Mouse (Mus musculus) G1E (cell line): ENCODE data around the gene Cdipt. TPM values are rescaled to one million over a fixed set of nuclear protein-coding genes. Genes with fewer than 3 reads are reported as not detected.

ENCODE experiments used
- ATAC-seq: 2 replicates; pipeline ENCODE4 v1.8.0; 2016; ENCODE audit warnings: mild to moderate bottlenecking; ENCODE audit not compliant: insufficient number of reproducible peaks, poor library complexity, low FRiP score, severe bottlenecking; ENCODE audit errors: extremely low read depth
- DNase-seq: peaks from one replicate; pipeline ENCODE4 v3.0.0; 2012; ENCODE audit warnings: low spot score
- H3K27me3 ChIP-seq: 2 replicates; pipeline ENCODE4 v1.6.1; 2012; ENCODE audit warnings: mild to moderate bottlenecking, low read length, inconsistent platforms; ENCODE audit not compliant: insufficient read depth
- H3K36me3 ChIP-seq: replicated peaks from 2 replicates; pipeline ENCODE3; 2012; ENCODE audit warnings: mild to moderate bottlenecking, inconsistent platforms
- H3K4me1 ChIP-seq: 2 replicates; pipeline ENCODE4 v1.6.1; 2012; ENCODE audit warnings: low read depth, low read length, inconsistent platforms, mixed read lengths; ENCODE audit not compliant: insufficient read depth
- H3K4me3 ChIP-seq: 2 replicates; pipeline ENCODE4 v1.5.1; 2012; ENCODE audit warnings: low read depth, mild to moderate bottlenecking, inconsistent platforms, low read length, moderate library complexity, mixed read lengths
- H3K9me3 ChIP-seq: replicated peaks from 2 replicates; pipeline ENCODE4 v1.6.1; 2012; ENCODE audit warnings: inconsistent platforms
- CTCF ChIP-seq: IDR thresholded peaks from 2 replicates; pipeline ENCODE4 v1.5.1; 2012; ENCODE audit warnings: low read depth, low read length, inconsistent platforms, mixed read lengths
- GATA1 ChIP-seq: IDR thresholded peaks from 2 replicates; pipeline ENCODE4 v1.6.1; 2012; ENCODE audit warnings: borderline replicate concordance, low read length, inconsistent platforms, mixed read lengths
- GATA2 ChIP-seq: IDR thresholded peaks from 2 replicates; pipeline ENCODE4 v1.6.1; 2012; ENCODE audit warnings: low read depth, low read length, inconsistent platforms, borderline replicate concordance
- POLR2AphosphoS5 ChIP-seq: IDR thresholded peaks from 2 replicates; pipeline ENCODE4 v1.6.1; 2012; ENCODE audit warnings: low read depth, low read length, inconsistent platforms; ENCODE audit not compliant: insufficient replicate concordance
- TAL1 ChIP-seq: conservative IDR thresholded peaks from 2 replicates; pipeline ENCODE4 v1.6.1; 2012; ENCODE audit warnings: low read depth, low read length, inconsistent platforms, mixed read lengths
- polyA plus RNA-seq: library from polyadenylated mRNA; stranded (reverse); fragments of >175 nt; gene quantifications from 2 replicates; pipeline ENCODE4 v1.2.3, GENCODE M21; 2012
- total RNA-seq, 2 experiments: library from RNA; stranded (forward) in 1 of 2; stranded (reverse) in 1 of 2; fragments of 200-1000 nt in 1 of 2; fragments of >200 nt in 1 of 2; fragmentation: Nextera tagmentation in 1 of 2; gene quantifications; 2 replicates each; pipeline ENCODE4 v1.2.3; 2014 to 2017

The Cdipt gene
- total and polyA plus RNA-seq, 3 experiments = 37.5 to 91.2 (median 63.8) TPM

DNA sequence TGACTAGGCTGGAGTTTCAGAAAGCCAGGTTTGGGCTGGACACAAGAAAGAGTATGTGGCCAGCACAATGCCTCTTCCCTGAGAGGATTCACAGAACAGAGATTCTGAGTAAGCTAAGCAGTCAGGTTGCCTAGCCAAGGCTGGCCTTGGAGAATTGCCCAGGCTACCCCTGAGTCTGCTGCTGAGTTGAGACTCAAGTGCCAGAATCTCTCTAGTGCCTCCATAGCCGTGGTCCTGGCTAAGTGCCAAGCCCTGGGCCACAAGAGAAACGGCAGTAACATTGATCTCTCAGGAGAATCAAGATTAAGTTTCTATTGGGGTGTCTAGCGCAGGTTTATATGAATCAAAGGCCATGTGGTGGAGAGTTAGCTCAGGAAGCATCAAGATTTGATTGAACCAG, 10.1 kb upstream of the Cdipt start:
- no peaks in the 10 kb centered on the region for H3K36me3 ChIP-seq
- TF ChIP-seq TAL1 = no peak
- no peak for TF ChIP-seq GATA2
- no peak for TF ChIP-seq POLR2AphosphoS5
- no peak for TF ChIP-seq GATA1
- no peak for TF ChIP-seq CTCF
- DNase-seq (no peak), ATAC-seq (no peak)
- peaks cover 15% of the 10 kb centered on the region; the same call in 1 of the 2 replicates for H3K27me3 ChIP-seq
- H3K4me1 ChIP-seq = no peaks in the 10 kb centered on the region
- H3K4me3 ChIP-seq = no peak overlapping the region
- no peaks in the 10 kb centered on the region for H3K9me3 ChIP-seq

DNA sequence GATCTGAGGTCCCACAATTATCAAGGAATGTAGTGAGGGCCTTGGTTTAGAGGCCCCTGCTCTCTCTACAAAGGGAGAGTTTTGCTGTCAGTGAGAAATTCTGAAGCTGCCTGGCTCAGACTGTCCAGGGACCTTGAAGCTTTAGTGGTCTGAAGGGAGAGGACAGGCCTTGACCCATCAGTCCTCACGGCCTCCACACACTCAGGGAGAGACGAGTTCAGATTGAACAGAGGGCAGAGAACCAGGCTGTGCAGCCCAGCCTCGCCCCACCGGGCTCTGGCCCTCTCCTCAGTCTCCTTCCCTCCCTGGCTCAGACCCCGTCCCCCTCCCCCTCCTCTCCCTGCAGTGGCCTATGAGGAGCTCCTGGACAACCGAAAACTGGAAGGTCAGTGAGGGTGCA, 8.4 kb upstream of the Cdipt start:
- H3K4me1 ChIP-seq = no peaks in the 10 kb centered on the region
- H3K36me3 ChIP-seq = no peaks in the 10 kb centered on the region
- ATAC-seq = no peak
- peaks cover 17% of the 10 kb centered on the region; the same call in 1 of the 2 replicates for H3K27me3 ChIP-seq
- DNase-seq = no peak
- H3K4me3 ChIP-seq = no peak overlapping the region
- no peaks in the 10 kb centered on the region for H3K9me3 ChIP-seq
- TF ChIP-seq TAL1 = no peak

GRCm38 (mm10) chr7:126975493-126975892, 221 bp upstream of the Cdipt start:
- no peak for ATAC-seq
- Histone ChIP-seq H3K4me1 (peaks cover 41% of the 10 kb centered on the region), H3K27me3 (peaks cover 8% of the 10 kb centered on the region), H3K4me3 (peak overlapping the region; percentile 92), H3K36me3 (peaks cover 31% of the 10 kb centered on the region), H3K9me3 (no peaks in the 10 kb centered on the region)
- DNase-seq = no peak
- TF ChIP-seq CTCF (no peak), POLR2AphosphoS5 (no peak), GATA1 (no peak), TAL1 (no peak), GATA2 (no peak)

DNA sequence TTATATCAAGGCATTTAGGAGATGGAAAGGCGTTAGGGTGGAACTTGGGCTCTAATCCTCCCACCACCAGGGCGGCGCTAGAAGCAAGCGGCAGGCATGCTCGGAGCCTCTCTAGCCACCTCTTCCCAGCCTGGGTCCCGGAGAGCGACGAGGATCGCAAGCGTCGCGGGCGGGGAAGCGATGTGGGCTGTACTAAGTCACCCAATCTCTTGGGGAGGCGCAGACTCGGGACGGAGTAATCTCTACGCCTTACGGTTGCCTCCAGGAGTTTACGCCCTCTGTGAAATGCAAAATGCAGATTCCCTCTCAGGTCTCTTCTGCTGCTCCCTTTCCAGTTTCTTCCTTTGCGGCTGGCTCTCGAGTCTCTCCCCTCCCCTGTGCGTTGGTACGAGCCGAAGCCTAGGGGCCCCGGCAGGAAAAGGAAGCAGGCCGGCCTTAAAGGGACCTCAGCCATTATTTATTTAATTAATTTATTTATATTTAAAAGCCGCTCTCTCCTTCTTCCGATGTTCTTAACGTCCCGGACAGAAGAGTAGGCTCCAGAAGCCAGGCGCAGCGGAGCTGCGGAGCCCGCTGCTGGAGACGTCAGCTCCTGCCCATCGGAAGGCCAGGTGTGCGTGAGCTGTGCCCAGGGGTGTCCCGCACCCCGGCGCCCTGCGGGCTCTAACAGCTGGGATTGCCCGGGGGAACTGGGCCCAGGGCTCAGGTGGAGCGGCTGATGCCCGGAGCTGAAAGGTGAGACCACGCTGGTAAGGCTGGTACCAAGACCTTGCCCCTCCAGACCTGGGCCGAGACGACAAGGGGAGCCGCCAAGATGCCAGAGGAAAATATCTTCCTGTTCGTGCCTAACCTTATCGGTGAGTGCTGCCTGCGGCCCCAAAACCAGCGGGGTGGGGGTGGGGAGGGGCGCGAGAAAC, 494 bp downstream of the Cdipt start, which contains the start of gene Cdiptos:
Cdiptos (minus strand) TSS at position 149 of the 917 bp plus-strand sequence.
- peaks cover 37% of the 10 kb centered on the region for H3K36me3 ChIP-seq
- H3K9me3 ChIP-seq = no peaks in the 10 kb centered on the region
- DNase-seq (peak; percentile 88), ATAC-seq (peak; percentile 95)
- H3K27me3 ChIP-seq = peaks cover 8% of the 10 kb centered on the region
- TF ChIP-seq GATA2 = no peak
- TF ChIP-seq CTCF = peak; percentile 70
- peak within 1 kb of the TSS; percentile 92 for H3K4me3 ChIP-seq
- H3K4me1 ChIP-seq = peaks cover 42% of the 10 kb centered on the region

GRCm38 (mm10) chr7:126976878-126977459, 1.3 kb downstream of the Cdipt start:
- no peak for DNase-seq
- Histone ChIP-seq H3K27me3 (peaks cover 8% of the 10 kb centered on the region), H3K36me3 (peaks cover 44% of the 10 kb centered on the region), H3K4me3 (peak overlapping the region; percentile 92), H3K4me1 (peaks cover 50% of the 10 kb centered on the region), H3K9me3 (no peaks in the 10 kb centered on the region)
- TF ChIP-seq POLR2AphosphoS5 (no peak), GATA1 (no peak), GATA2 (no peak), TAL1 (no peak), CTCF (no peak)
- ATAC-seq = no peak

GRCm38 (mm10) chr7:126978841-126979240, 3.1 kb downstream of the Cdipt start:
- Histone ChIP-seq H3K9me3 (no peaks in the 10 kb centered on the region), H3K4me1 (peaks cover 58% of the 10 kb centered on the region), H3K4me3 (no peak overlapping the region), H3K27me3 (no peaks in the 10 kb centered on the region; the same call in 1 of the 2 replicates), H3K36me3 (peaks cover 55% of the 10 kb centered on the region)
- ATAC-seq (no peak), DNase-seq (no peak)
- TF ChIP-seq GATA2 (no peak), TAL1 (no peak), GATA1 (no peak), POLR2AphosphoS5 (no peak), CTCF (no peak)
